ENCODE assay signal across 11 mouse cellular contexts in the genomic region with DNA sequence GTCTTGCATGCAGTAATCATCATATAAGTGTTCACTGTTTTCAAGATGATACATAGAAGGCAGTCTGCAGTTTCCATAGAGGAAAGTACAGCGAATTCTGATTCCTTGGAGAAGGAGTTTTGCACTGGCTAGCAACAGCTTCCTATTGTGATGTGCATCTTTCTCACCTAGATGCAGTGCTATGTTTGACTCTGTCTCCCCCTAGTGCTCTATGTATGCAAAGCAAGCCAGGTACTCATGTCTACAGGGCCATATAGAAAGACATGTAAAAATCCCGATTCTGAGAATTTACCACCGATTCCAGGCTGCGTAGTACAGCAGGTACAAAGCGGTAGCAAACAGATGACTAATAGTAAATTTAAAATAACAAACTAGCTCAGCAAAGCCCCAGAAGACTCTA. TPM values are rescaled to one million over a fixed set of nuclear protein-coding genes. Genes with fewer than 3 reads are reported as not detected.
DNase-seq lines count a peak whose midpoint lies in the region; ATAC-seq and TF ChIP-seq lines count a peak whose summit lies in the region.
"Had no signal": no experiment of that assay in that cellular context is flagged by ENCODE, and none has a peak within 500 bp of the region (broad histone marks: within the 10 kb centered on the region; RNA-seq: fewer than 3 reads in every experiment).

No protein-coding gene starts in this region.

- WGBS in lung, embryonic 14.5 days = 42% methylated on average over 5 of the region's 5 CpGs
- WGBS in hindbrain, embryonic 10.5 days = 67% methylated on average over 5 of the region's 5 CpGs
- 65% methylated on average over 5 of the region's 5 CpGs for WGBS in neural tube, embryonic 15.5 days

- H3K9ac ChIP-seq in lung, embryonic 14.5 days = no peak overlapping the region
- no peak overlapping the region for H3K9ac ChIP-seq in neural tube, embryonic 15.5 days (replicated peaks)
- H3K9ac ChIP-seq: embryonic facial prominence, embryonic 12.5 days; stomach, embryonic 15.5 days had no signal

- H3K27ac ChIP-seq in lung, embryonic 14.5 days (ENCODE audit: low read depth) = no peak overlapping the region
- H3K27ac ChIP-seq in hindbrain, embryonic 10.5 days = no peak overlapping the region
- H3K27ac ChIP-seq in neural tube, embryonic 15.5 days (replicated peaks) = no peak overlapping the region
- H3K27ac ChIP-seq: embryonic facial prominence, embryonic 12.5 days; stomach, embryonic 15.5 days had no signal

- no peaks in the 10 kb centered on the region for H3K4me1 ChIP-seq in lung, embryonic 14.5 days (ENCODE audit: insufficient read depth)
- no peaks in the 10 kb centered on the region for H3K4me1 ChIP-seq in hindbrain, embryonic 10.5 days (replicated peaks)
- H3K4me1 ChIP-seq in neural tube, embryonic 15.5 days = no peaks in the 10 kb centered on the region
- H3K4me1 ChIP-seq: embryonic facial prominence, embryonic 12.5 days; stomach, embryonic 15.5 days had no signal

- H3K9me3 ChIP-seq in lung, embryonic 14.5 days (ENCODE audit: low read depth, low read length) = no peaks in the 10 kb centered on the region
- no peaks in the 10 kb centered on the region for H3K9me3 ChIP-seq in hindbrain, embryonic 10.5 days
- H3K9me3 ChIP-seq in neural tube, embryonic 15.5 days (replicated peaks) = no peaks in the 10 kb centered on the region
- H3K9me3 ChIP-seq: embryonic facial prominence, embryonic 12.5 days; stomach, embryonic 15.5 days had no signal

- H3K27me3 ChIP-seq in lung, embryonic 14.5 days (ENCODE audit: insufficient read depth, low read length) = no peaks in the 10 kb centered on the region
- no peaks in the 10 kb centered on the region for H3K27me3 ChIP-seq in hindbrain, embryonic 10.5 days (ENCODE audit: insufficient read depth, poor library complexity, severe bottlenecking)
- H3K27me3 ChIP-seq in neural tube, embryonic 15.5 days (replicated peaks) = no peaks in the 10 kb centered on the region
- H3K27me3 ChIP-seq: embryonic facial prominence, embryonic 12.5 days; stomach, embryonic 15.5 days had no signal

- TF ChIP-seq CTCF in lung, embryonic 14.5 days (IDR thresholded peaks at IDR 0.05; ENCODE audit: low read depth) = peak; percentile 82

- peak; percentile 79 for DNase-seq in lung, embryonic 14.5 days
- DNase-seq in lung, postnatal 25 days (ENCODE audit: low spot score) = no peak
- peak; percentile 2 for DNase-seq in c-Kit-positive CD71-positive TER-119-positive erythroid progenitor cells, embryonic 14.5 days (ENCODE audit: low spot score)
- DNase-seq in hindbrain, embryonic 10.5 days (ENCODE audit: low spot score) = peak; percentile 17
- peak; percentile 43 to 55 for DNase-seq in left cerebral cortex, adult 18-20 months (ENCODE audit: low spot score in 2 of 2)
- DNase-seq in thymus, postnatal 14 days = no peak
- DNase-seq in urinary bladder, postnatal 10 days (ENCODE audit: low spot score) = no peak

- ATAC-seq in lung, embryonic 14.5 days (ENCODE audit: insufficient read depth) = peak; percentile 69; the same call in 1 of the 2 replicates
- peak; percentile 97 for ATAC-seq in neural tube, embryonic 15.5 days (ENCODE audit: low FRiP score)

- H3K4me2 ChIP-seq in lung, embryonic 14.5 days = no peak overlapping the region
- no peak overlapping the region for H3K4me2 ChIP-seq in neural tube, embryonic 15.5 days
- H3K4me2 ChIP-seq: embryonic facial prominence, embryonic 12.5 days; stomach, embryonic 15.5 days had no signal

- no peak overlapping the region for H3K4me3 ChIP-seq in lung, embryonic 14.5 days (ENCODE audit: low read depth, low read length)
- no peak overlapping the region for H3K4me3 ChIP-seq in hindbrain, embryonic 10.5 days
- H3K4me3 ChIP-seq in neural tube, embryonic 15.5 days (replicated peaks) = no peak overlapping the region
- H3K4me3 ChIP-seq: embryonic facial prominence, embryonic 12.5 days; stomach, embryonic 15.5 days had no signal

- H3K36me3 ChIP-seq in lung, embryonic 14.5 days (ENCODE audit: insufficient read depth) = no peaks in the 10 kb centered on the region
- H3K36me3 ChIP-seq in hindbrain, embryonic 10.5 days = no peaks in the 10 kb centered on the region
- H3K36me3 ChIP-seq in neural tube, embryonic 15.5 days = no peaks in the 10 kb centered on the region
- H3K36me3 ChIP-seq: embryonic facial prominence, embryonic 12.5 days; stomach, embryonic 15.5 days had no signal

RNA-seq across cellular contexts. Expression of a gene that starts 12.6 kb away (rescaled TPM):
- not detected in 2 replicates for polyA plus RNA-seq in lung, embryonic 14.5 days (2014; fragmentation: Nextera tagmentation; extraction: Ambion mirVana)
- not detected in 2 replicates for polyA plus RNA-seq in hindbrain, embryonic 10.5 days (2016; fragmentation: Nextera tagmentation; extraction: Ambion mirVana)
- not detected for total RNA-seq in left cerebral cortex, adult 18-20 months (2021)
- not detected in 2 replicates for polyA plus RNA-seq in neural tube, embryonic 15.5 days (2015; fragmentation: Nextera tagmentation; extraction: Ambion mirVana)
- polyA plus RNA-seq: embryonic facial prominence, embryonic 12.5 days; stomach, embryonic 15.5 days had no signal

RNA-seq across cellular contexts. Expression of a gene that starts 16.0 kb away (rescaled TPM):
- not detected in 2 replicates for polyA plus RNA-seq in lung, embryonic 14.5 days (2014; fragmentation: Nextera tagmentation; extraction: Ambion mirVana)
- 0.24 and 0.60 TPM in 2 replicates for polyA plus RNA-seq in hindbrain, embryonic 10.5 days (2016; fragmentation: Nextera tagmentation; extraction: Ambion mirVana)
- total RNA-seq in left cerebral cortex, adult 18-20 months (2021) = not detected
- 0.88 and 0.97 TPM in 2 replicates for polyA plus RNA-seq in neural tube, embryonic 15.5 days (2015; fragmentation: Nextera tagmentation; extraction: Ambion mirVana)
- polyA plus RNA-seq: embryonic facial prominence, embryonic 12.5 days had no signal

RNA-seq across cellular contexts. Expression of a gene that starts 37.2 kb away (rescaled TPM):
- polyA plus RNA-seq in lung, embryonic 14.5 days (2014; fragmentation: Nextera tagmentation; extraction: Ambion mirVana) = not detected in 2 replicates
- not detected in 2 replicates for polyA plus RNA-seq in hindbrain, embryonic 10.5 days (2016; fragmentation: Nextera tagmentation; extraction: Ambion mirVana)
- not detected for total RNA-seq in left cerebral cortex, adult 18-20 months (2021)
- not detected in 2 replicates for polyA plus RNA-seq in neural tube, embryonic 15.5 days (2015; fragmentation: Nextera tagmentation; extraction: Ambion mirVana)
- total RNA-seq: left cerebral cortex, adult 8-10 months had no signal
- polyA plus RNA-seq: embryonic facial prominence, embryonic 12.5 days; stomach, embryonic 15.5 days had no signal

RNA-seq across cellular contexts. Expression of a gene that starts 39.4 kb away (rescaled TPM):
- not detected in 2 replicates for polyA plus RNA-seq in lung, embryonic 14.5 days (2014; fragmentation: Nextera tagmentation; extraction: Ambion mirVana)
- not detected in 2 replicates for polyA plus RNA-seq in hindbrain, embryonic 10.5 days (2016; fragmentation: Nextera tagmentation; extraction: Ambion mirVana)
- total RNA-seq in left cerebral cortex, adult 18-20 months (2021) = not detected
- polyA plus RNA-seq in neural tube, embryonic 15.5 days (2015; fragmentation: Nextera tagmentation; extraction: Ambion mirVana) = not detected in 2 replicates
- total RNA-seq: left cerebral cortex, adult 8-10 months had no signal
- polyA plus RNA-seq: embryonic facial prominence, embryonic 12.5 days had no signal

Comparison
In these comparisons a context has a peak if more than half of its experiments do, and no peak if none do; other contexts are left out.
1. DNase-seq: peak in lung, embryonic 14.5 days (single experiment), c-Kit-positive CD71-positive TER-119-positive erythroid progenitor cells, embryonic 14.5 days (single experiment), hindbrain, embryonic 10.5 days (single experiment) and left cerebral cortex, adult 18-20 months (2 of 2); none in lung, postnatal 25 days (single experiment), thymus, postnatal 14 days (single experiment) and urinary bladder, postnatal 10 days (single experiment).